Mouse (Mus musculus): ENCODE data around the gene Wfikkn1.

The Wfikkn1 gene

DNA sequence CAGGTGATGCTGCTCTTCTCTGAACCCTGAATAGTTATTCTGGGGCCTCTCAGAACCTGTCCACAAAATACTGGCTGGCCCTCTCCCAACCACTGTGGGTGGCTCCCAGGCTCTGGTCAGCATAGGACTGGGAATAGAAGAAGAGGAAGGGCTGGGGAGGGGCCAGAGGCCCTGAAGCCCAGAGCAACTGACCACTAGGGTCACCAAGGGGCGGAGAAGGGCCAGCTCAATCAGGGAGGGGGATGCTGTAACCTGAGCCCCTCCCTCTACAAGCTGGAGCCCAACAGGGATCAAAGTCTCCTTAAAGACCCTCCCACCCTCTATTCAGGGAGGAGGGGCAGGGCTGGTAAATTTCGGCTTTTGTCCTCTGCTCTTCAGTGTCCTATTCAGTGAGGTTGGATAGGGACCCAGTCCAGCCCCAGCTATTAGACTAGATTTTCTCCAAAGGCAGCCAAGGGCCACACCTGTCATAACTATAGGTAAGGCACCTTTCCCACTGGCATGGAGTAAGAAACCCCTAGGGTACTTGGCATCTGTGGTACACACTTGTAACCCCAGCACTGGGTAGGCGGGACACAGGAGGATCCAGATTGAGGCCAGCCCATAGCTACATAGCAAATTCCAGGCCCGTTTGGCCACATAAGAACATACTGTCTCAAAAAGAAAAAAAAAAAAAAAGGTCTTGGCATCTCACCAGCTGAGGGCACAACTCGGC lies at the start of gene Wfikkn1:
Gene Wfikkn1 (minus strand): TSS at position 663 of the 715 bp plus-strand sequence.
- DNase-seq (ENCODE audit: low read depth, low spot score) = no peak

DNA sequence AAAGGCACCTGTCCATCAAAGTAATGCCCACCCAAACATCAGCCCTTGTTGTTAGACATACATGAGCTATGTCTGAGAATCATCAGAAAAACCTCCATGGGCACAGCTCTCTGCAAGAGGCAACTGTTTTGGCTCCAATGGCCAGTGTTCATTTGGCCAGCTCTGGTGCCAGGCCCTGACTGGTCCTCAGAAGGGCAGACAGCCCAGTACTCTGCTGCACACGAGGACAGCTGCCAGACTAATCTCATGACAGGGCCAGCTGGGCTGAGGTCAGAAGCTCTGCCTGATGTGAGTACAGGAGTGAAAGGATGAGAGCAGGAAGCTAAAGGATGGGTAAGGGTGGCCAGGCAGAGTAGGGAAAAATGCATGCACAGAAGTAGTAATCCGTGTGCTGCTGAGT lies 44.7 kb upstream of the Wfikkn1 start:
- DNase-seq (ENCODE audit: low read depth, low spot score) = no peak

GRCm38 (mm10) chr17:25922120-25922519 lies 41.5 kb upstream of the Wfikkn1 start:
- no peak for DNase-seq (ENCODE audit: low read depth, low spot score)

DNA sequence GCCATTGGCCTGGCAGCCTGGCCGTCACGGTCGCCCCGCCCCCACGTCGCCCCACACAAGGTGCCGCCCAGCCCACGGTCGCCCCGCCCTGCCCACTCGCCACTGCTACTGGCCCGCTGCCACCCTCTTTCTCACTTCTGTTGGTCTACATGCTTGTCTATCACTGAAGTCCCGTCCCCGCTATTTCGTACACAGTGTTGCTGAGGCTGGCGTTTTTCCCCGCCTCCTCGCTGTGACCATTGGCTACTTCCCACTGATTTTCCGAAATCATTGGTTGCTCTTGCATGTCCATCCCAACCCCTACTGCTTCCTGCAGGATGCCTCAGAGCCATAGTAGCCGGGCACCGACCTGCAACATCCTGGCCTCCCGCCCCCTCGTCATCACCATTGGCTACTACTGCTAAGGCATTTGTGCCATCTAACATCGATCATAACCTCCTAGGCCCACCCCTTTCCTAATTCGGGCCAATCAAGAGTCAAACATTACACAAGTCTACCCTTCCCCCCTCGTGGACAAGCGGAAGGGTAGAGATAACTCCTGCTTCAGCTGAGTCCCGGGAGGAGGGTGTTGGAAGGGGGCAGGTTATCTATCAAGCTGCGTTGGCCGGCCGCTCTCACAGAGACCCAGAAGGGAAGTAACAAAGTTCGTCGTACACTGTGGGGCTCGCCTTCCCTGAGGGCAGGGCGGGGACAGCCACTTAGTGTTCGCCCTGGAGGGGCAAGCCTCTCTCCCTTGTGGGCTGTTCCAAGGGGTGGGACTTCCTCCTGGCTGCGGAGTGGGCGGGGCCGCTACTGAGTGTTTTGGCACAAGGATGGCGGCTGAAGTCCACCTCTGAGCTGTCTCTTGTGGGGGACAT lies 39.4 kb upstream of the Wfikkn1 start:
- peak; percentile 100 for DNase-seq (ENCODE audit: low read depth, low spot score)

- peak; percentile 77 for DNase-seq (ENCODE audit: low read depth, low spot score)
Measured at GRCm38 (mm10) chr17:25919144-25919785, 38.6 kb upstream of the Wfikkn1 start, which contains the start of gene Rab40c. Gene Rab40c, minus strand, starts transcription at chr17:25919727.

DNA sequence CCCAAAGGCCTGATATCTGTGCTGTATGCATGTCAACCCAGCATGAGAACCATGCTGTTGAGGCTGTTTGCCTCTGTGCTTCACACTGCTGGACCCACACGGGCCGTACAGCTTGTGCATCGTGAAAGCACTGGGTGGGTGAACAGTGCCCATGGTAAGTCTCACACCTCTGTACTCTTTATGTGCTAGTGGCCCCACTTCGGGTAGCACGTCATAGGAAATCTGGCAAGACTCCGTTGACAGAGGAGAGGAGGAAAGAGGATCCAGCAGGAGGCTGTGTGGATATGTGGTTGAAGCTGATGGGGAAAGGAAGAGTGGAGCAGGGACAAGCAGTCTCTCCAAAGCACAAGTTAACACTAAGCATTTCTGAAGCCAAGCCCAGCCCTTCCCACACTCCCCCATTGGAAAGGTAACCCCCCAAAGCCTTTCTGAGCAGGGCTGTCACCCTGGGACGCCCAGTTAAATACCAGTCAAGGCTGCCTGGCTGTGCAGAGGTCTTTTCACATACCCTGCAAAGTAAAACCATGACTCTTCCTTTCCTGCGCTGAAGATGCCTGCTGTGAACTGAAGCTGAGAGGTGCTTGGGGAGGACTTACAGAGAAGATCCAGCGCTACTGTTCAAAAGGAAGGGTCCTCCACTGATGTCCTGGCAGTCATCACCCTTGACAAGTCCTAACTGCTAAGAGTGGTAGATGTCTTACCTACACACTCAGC lies 37.5 kb upstream of the Wfikkn1 start:
- no peak for DNase-seq (ENCODE audit: low read depth, low spot score)

GRCm38 (mm10) chr17:25916931-25917647 lies 36.4 kb upstream of the Wfikkn1 start:
- DNase-seq (ENCODE audit: low read depth, low spot score) = no peak

GRCm38 (mm10) chr17:25914295-25914694 lies 33.6 kb upstream of the Wfikkn1 start:
- DNase-seq (ENCODE audit: low read depth, low spot score) = no peak

- no peak for DNase-seq (ENCODE audit: low read depth, low spot score)
Measured at GRCm38 (mm10) chr17:25913877-25914275, 33.2 kb upstream of the Wfikkn1 start.

GRCm38 (mm10) chr17:25913186-25913876 lies 32.7 kb upstream of the Wfikkn1 start:
- DNase-seq (ENCODE audit: low read depth, low spot score) = peak; percentile 42

GRCm38 (mm10) chr17:25911816-25912215 lies 31.2 kb upstream of the Wfikkn1 start:
- DNase-seq (ENCODE audit: low read depth, low spot score) = no peak

DNA sequence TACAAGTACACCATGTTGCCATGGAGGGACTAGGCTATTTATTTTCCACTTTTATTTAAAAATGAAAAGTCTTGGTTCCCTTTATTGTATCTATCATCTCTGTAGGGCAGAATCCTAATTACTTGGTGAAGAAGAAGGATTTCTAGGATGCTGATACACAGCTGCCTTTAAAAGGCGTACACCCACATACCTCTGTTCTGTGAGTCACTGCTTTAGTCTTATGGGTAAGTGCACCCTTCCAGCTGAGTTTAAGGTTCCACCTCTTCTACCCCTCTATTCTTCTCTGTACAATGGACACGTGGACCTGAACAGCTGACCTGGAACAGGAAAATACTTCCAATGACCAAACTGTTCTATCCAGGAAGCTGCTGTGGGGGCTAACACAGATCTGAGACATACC lies 27.0 kb upstream of the Wfikkn1 start:
- DNase-seq (ENCODE audit: low read depth, low spot score) = no peak

DNA sequence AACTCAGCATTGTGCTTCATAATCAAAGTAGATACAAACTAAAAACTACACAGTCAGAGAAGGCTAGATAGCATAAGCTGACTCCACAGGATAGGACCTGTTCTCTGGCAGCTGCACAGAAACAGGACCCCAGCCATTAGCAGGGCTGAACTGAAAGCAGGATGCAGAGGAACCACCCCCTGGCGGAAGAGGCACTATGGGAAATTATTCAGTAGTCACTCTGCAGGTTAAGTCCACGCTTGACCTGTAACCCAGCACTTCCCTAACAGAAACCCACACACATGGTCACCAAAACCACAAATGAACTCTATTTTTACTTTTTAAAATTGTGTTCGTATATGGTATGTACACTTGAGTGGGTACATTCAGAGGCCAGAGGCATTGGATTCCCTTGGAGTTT lies 22.4 kb upstream of the Wfikkn1 start:
- DNase-seq (ENCODE audit: low read depth, low spot score) = no peak

DNA sequence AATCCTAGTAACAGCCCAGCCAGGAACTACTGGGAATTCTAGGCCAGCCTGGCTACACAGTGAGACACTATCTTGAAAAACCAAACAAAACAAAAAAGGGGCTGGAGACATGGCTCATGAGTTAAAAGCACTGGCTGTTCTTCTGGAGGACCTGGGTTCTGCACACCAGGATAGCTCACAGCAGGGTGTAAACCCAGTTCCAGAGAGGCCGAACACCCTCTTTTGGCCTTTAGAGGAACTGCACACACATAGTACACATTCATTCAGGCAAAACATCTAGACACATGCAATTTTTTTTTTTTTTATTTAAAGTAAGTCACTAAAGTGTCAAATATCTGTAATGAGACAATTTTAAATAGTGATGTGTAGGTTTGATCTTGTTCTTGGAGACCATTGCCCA lies 19.5 kb upstream of the Wfikkn1 start:
- no peak for DNase-seq (ENCODE audit: low read depth, low spot score)

DNA sequence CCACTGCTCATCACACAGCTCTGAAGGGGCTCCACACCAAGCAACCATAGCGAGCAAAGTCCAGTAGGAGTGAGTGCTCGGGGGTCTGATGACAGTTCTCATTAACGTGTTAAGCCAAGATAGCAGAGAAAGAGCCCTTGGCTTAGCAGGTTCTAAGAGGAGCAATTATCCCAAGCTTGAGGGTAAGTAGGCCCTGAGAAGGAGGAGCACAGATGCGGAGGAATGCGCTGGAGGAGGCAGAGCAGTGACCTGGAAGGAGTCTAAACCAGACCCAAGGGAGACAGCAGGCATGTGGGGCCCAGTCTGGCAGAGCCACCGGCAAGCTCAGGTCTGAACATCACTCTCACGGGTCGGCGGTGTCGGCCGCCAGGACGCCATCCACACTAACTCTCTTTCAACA lies 15.2 kb upstream of the Wfikkn1 start:
- DNase-seq (ENCODE audit: low read depth, low spot score) = no peak

DNA sequence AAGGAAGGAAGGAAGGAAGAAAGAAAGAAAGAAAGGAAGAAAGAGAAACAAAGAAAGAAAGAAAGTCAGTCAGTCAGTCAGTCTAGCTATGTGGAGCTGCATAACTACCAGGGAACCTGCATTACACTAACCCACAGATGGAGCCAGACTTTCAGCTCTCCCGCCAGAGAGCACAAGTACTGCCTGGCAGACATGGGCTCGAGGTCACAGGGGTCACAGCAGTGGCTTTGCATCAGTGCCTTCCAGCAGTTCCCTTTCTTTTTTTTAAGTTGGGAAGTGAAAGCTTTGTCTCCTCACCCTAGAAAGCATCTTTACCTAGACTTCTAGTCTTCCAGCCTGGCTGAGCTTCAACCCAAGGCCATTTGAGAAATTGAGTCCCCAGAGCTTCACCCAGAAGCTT lies 14.8 kb upstream of the Wfikkn1 start:
- DNase-seq (ENCODE audit: low read depth, low spot score) = no peak

GRCm38 (mm10) chr17:25893975-25894617 lies 13.4 kb upstream of the Wfikkn1 start:
- peak; percentile 72 for DNase-seq (ENCODE audit: low read depth, low spot score)

- no peak for DNase-seq (ENCODE audit: low read depth, low spot score)
Measured at GRCm38 (mm10) chr17:25888837-25889236, 8.2 kb upstream of the Wfikkn1 start.

- DNase-seq (ENCODE audit: low read depth, low spot score) = no peak
Measured at GRCm38 (mm10) chr17:25887467-25887866, 6.8 kb upstream of the Wfikkn1 start.

- DNase-seq (ENCODE audit: low read depth, low spot score) = no peak
Measured at GRCm38 (mm10) chr17:25886806-25887205, 6.1 kb upstream of the Wfikkn1 start.

Data from CD4-positive helper T cell, adult 2 months (primary cell).